Mouse (Mus musculus): ENCODE data around the gene Mettl27.

DNA sequence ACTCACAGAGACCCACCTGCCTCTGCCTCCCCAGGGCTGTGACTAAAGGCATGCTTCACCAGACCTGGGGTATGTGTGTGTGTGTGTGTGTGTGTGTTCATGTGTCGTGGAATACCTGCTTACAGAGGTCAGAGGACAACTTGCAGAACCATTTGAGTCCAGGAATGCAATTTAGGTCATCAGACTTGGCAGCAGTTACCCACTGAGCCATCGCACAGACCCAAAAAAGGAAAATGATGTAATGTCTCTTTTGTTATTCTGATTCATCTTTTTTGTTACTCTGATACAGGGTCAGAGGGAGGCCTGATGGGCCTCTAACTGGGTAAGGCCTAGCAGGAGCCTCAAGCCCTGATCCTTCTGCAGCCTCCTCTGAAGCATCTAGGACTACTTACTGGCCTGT, 10.6 kb downstream of the Mettl27 start:
- TF ChIP-seq HCFC1 (IDR thresholded peaks at IDR 0.05; ENCODE audit: borderline replicate concordance, insufficient read depth, low read length) (no peak), ZC3H11A (IDR thresholded peaks at IDR 0.05; ENCODE audit: borderline replicate concordance, low read depth, low read length) (no peak), ZNF384 (IDR thresholded peaks at IDR 0.05; ENCODE audit: low read depth, low read length) (no peak), MAFK (IDR thresholded peaks at IDR 0.05; ENCODE audit: insufficient read depth, low read depth, low read length) (0 out of 2 replicates have a peak, but pooled peaks have one; percentile 5), CHD2 (IDR thresholded peaks at IDR 0.05; ENCODE audit: low read depth, low read length) (no peak; the same call in 1 of the 2 replicates)
